Mouse (Mus musculus): ENCODE results near the gene Eif4a1. TPM values are rescaled to one million over a fixed set of nuclear protein-coding genes. Genes with fewer than 3 reads are reported as not detected.

The Eif4a1 gene
- polyA plus RNA-seq, 1 experiment from 2014 or later: 420 TPM

DNA sequence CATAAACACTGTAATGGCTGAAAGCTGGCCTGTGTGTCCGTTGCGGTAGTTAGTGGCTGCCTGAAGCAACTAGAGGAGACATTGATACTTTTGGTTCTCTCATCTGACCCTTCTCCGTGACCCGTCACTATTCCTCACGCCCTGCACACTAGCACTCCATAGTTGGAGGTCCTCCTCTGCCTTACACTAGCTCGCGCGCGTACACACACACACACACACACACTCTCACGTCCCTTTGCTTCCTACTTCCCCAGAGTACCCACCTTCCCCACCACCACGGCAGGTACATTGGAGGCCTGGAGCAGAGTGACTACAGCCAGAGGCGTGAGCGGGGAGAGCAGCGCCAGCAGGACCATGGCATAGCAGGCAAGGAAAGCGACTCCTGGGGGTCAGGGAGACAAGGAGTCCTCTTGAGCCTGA lies 14.8 kb downstream of the Eif4a1 start:
- Histone ChIP-seq H3K27ac (ENCODE audit: poor library complexity, severe bottlenecking) (no peak overlapping the region), H3K4me1 (replicated peaks) (peaks cover 39% of the 10 kb centered on the region), H3K4me3 (no peak overlapping the region), H3K9ac (no peak overlapping the region), H3K36me3 (peaks cover 48% of the 10 kb centered on the region), H3K4me2 (no peak overlapping the region), H3K9me3 (replicated peaks) (no peaks in the 10 kb centered on the region), H3K27me3 (replicated peaks) (no peaks in the 10 kb centered on the region)
- 82% methylated on average over 15 of the region's 15 CpGs for WGBS
- no peak for ATAC-seq (ENCODE audit: insufficient number of reproducible peaks, low FRiP score)

DNA sequence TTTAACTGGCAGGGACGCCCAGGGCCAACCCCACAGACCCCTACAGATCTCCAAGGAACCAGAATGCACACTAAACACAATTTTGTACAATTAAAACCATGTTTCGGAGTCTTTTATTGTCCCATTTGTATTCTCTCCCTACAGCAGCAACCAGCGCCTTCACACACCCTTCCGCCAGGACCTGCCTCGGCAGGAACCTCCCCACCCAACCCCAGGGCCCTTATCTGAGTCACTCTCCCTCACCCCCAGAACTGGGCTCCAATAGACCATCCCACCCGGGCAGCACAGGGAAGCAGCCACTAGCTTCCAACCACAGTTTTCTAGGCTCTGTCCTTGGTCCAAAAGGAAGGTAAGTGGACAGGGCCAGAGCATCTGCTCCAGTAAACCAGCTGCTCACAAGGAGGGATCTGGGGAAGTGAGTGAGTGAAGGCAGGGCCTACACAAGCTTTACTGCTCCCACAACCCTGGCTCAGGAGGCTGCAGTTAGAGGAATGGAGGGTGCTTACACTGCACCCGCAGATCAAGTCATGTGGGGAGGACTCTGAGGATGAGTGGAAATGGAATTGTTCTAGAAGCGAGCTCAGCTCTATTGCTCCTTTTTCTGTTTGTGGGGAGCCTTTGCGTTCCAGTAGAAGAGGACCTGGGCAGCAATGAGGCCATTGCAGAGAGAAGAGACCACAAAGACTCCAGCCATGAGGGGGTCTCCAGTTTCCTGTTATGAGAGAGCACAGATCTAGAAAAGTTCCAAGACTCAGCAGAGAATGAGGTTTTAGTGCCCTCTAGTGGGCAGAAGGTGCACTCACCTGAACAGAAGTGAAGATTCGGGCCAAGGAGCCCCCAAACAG lies 15.4 kb downstream of the Eif4a1 start:
- 70% methylated on average over 10 of the region's 10 CpGs for WGBS
- Histone ChIP-seq H3K4me1 (replicated peaks) (peaks cover 39% of the 10 kb centered on the region), H3K36me3 (peaks cover 54% of the 10 kb centered on the region), H3K9me3 (replicated peaks) (no peaks in the 10 kb centered on the region), H3K4me3 (no peak overlapping the region), H3K4me2 (no peak overlapping the region), H3K27me3 (replicated peaks) (no peaks in the 10 kb centered on the region), H3K9ac (no peak overlapping the region; the same call in 1 of the 2 replicates), H3K27ac (ENCODE audit: poor library complexity, severe bottlenecking) (no peak overlapping the region; the same call in 1 of the 2 replicates)
- ATAC-seq (ENCODE audit: insufficient number of reproducible peaks, low FRiP score): no peak

GRCm38 (mm10) chr11:69656065-69656455 lies 16.2 kb downstream of the Eif4a1 start:
- Histone ChIP-seq H3K9me3 (replicated peaks) (no peaks in the 10 kb centered on the region), H3K4me1 (replicated peaks) (peaks cover 32% of the 10 kb centered on the region), H3K9ac (no peak overlapping the region), H3K27me3 (replicated peaks) (no peaks in the 10 kb centered on the region), H3K4me2 (no peak overlapping the region), H3K27ac (ENCODE audit: poor library complexity, severe bottlenecking) (no peak overlapping the region), H3K4me3 (no peak overlapping the region), H3K36me3 (peaks cover 61% of the 10 kb centered on the region)
- ATAC-seq (ENCODE audit: insufficient number of reproducible peaks, low FRiP score): no peak
- 81% methylated on average over 5 of the region's 5 CpGs for WGBS

- Histone ChIP-seq H3K9ac (peak within 1 kb of the TSS; percentile 59), H3K9me3 (replicated peaks) (no peaks in the 10 kb centered on the region), H3K4me2 (peak within 1 kb of the TSS; percentile 49), H3K36me3 (peaks cover 67% of the 10 kb centered on the region), H3K27ac (ENCODE audit: poor library complexity, severe bottlenecking) (0 out of 2 replicates have a peak within 1 kb of the TSS, but pooled peaks have one; percentile 15), H3K4me1 (replicated peaks) (peaks cover 28% of the 10 kb centered on the region), H3K4me3 (peak within 1 kb of the TSS; percentile 5; the same call in 1 of the 2 replicates), H3K27me3 (replicated peaks) (no peaks in the 10 kb centered on the region)
- WGBS: 22% methylated on average over 34 of the region's 34 CpGs
- peak; percentile 51; the same call in 1 of the 2 replicates for ATAC-seq (ENCODE audit: insufficient number of reproducible peaks, low FRiP score)
Observed at GRCm38 (mm10) chr11:69655264-69656064, 16.8 kb downstream of the Eif4a1 start, which contains the start of gene Sox15. Sox15 (plus strand) TSS chr11:69655314.

GRCm38 (mm10) chr11:69654760-69655159 lies 17.5 kb downstream of the Eif4a1 start:
- Histone ChIP-seq H3K9me3 (replicated peaks) (no peaks in the 10 kb centered on the region), H3K36me3 (peaks cover 74% of the 10 kb centered on the region), H3K4me1 (replicated peaks) (peaks cover 28% of the 10 kb centered on the region), H3K27ac (ENCODE audit: poor library complexity, severe bottlenecking) (0 out of 2 replicates have a peak overlapping the region, but pooled peaks have one; percentile 15), H3K27me3 (replicated peaks) (no peaks in the 10 kb centered on the region), H3K4me3 (no peak overlapping the region), H3K9ac (no peak overlapping the region), H3K4me2 (no peak overlapping the region; the same call in 1 of the 2 replicates)
- no peak for ATAC-seq (ENCODE audit: insufficient number of reproducible peaks, low FRiP score)
- 38% methylated on average over 9 of the region's 9 CpGs for WGBS

- ATAC-seq (ENCODE audit: insufficient number of reproducible peaks, low FRiP score): no peak
- Histone ChIP-seq H3K4me1 (replicated peaks) (peaks cover 28% of the 10 kb centered on the region), H3K27me3 (replicated peaks) (no peaks in the 10 kb centered on the region), H3K36me3 (peaks cover 78% of the 10 kb centered on the region), H3K9me3 (replicated peaks) (no peaks in the 10 kb centered on the region), H3K4me3 (no peak overlapping the region), H3K4me2 (no peak overlapping the region), H3K9ac (no peak overlapping the region), H3K27ac (ENCODE audit: poor library complexity, severe bottlenecking) (no peak overlapping the region)
- 65% methylated on average over 5 of the region's 5 CpGs for WGBS
Observed at GRCm38 (mm10) chr11:69653399-69653798, 18.8 kb downstream of the Eif4a1 start.

- Histone ChIP-seq H3K27ac (ENCODE audit: poor library complexity, severe bottlenecking) (no peak overlapping the region), H3K36me3 (peaks cover 96% of the 10 kb centered on the region), H3K4me2 (no peak overlapping the region), H3K27me3 (replicated peaks) (no peaks in the 10 kb centered on the region), H3K9ac (no peak overlapping the region), H3K4me1 (replicated peaks) (no peaks in the 10 kb centered on the region), H3K9me3 (replicated peaks) (no peaks in the 10 kb centered on the region), H3K4me3 (no peak overlapping the region)
- 87% methylated on average over 5 of the region's 5 CpGs for WGBS
- ATAC-seq (ENCODE audit: insufficient number of reproducible peaks, low FRiP score): no peak
Observed at GRCm38 (mm10) chr11:69645860-69646259, 26.4 kb downstream of the Eif4a1 start.

GRCm38 (mm10) chr11:69635471-69635870 lies 36.8 kb downstream of the Eif4a1 start:
- H3K27me3 ChIP-seq (replicated peaks): no peaks in the 10 kb centered on the region
- peaks cover 23% of the 10 kb centered on the region for H3K4me1 ChIP-seq (replicated peaks)
- H3K4me3 ChIP-seq: no peak overlapping the region
- H3K27ac ChIP-seq (ENCODE audit: poor library complexity, severe bottlenecking): no peak overlapping the region
- no peak overlapping the region for H3K9ac ChIP-seq
- ATAC-seq (ENCODE audit: insufficient number of reproducible peaks, low FRiP score): no peak
- no peak overlapping the region for H3K4me2 ChIP-seq
- WGBS: 81% methylated on average over 3 of the region's 3 CpGs
- peaks cover 30% of the 10 kb centered on the region for H3K36me3 ChIP-seq
- H3K9me3 ChIP-seq (replicated peaks): no peaks in the 10 kb centered on the region

- H3K36me3 ChIP-seq: peaks cover 14% of the 10 kb centered on the region
- H3K9me3 ChIP-seq (replicated peaks): no peaks in the 10 kb centered on the region
- H3K4me1 ChIP-seq (replicated peaks): peaks cover 25% of the 10 kb centered on the region
- H3K27ac ChIP-seq (ENCODE audit: poor library complexity, severe bottlenecking): peak overlapping the region; percentile 98
- peak overlapping the region; percentile 98 for H3K9ac ChIP-seq
- under 1% methylated on average over 38 of the region's 50 CpGs for WGBS
- no peaks in the 10 kb centered on the region for H3K27me3 ChIP-seq (replicated peaks)
- peak overlapping the region; percentile 91 for H3K4me2 ChIP-seq
- peak overlapping the region; percentile 95 for H3K4me3 ChIP-seq
- peak; percentile 77 for ATAC-seq (ENCODE audit: insufficient number of reproducible peaks, low FRiP score)
Observed at GRCm38 (mm10) chr11:69633128-69633866, 38.9 kb downstream of the Eif4a1 start.

DNA sequence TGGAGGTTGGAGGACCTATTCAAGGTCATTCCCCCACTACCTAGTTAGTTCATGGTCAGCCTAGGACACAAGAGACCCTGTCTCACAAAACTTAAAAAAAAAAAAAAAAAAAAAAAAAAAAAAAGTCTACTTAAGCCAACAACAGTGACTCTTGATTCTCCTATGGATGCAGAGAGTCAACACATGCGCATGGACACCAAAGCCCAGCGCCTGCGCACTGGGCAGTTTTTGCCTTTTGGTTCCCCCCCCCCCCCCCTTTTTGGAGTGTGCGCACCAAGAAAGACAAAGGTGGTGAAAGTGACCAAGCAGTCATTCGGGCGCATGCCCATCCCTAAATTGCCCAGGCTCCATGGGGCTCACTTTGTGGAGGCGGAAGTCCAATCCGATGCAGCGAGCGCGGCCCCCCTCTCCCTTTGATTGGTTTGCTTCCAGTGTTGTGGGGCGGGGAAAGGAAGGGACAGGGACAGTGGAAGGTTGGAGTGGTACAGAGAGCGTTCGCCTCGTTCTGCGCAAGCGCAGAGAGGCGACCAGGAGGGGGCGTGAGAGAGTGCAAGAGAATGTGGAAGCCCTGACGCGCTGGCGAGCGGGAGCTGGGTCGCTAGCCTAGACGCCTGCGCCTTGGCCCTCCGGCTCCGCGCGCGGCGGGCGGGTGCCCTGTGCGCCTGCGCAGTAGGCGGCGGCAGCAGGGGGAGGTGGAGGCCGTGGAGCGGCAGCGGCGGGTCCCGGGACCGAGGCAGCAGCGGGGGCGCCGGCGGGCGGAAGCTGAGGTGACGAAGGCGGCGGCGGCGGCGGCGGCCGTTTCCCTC lies 39.7 kb downstream of the Eif4a1 start, which contains the start of gene Fxr2:
Fxr2 (plus strand) TSS at position 707 of the 806 bp plus-strand sequence.
- Histone ChIP-seq H3K27me3 (replicated peaks) (no peaks in the 10 kb centered on the region), H3K4me2 (peak within 1 kb of the TSS; percentile 91), H3K4me3 (peak within 1 kb of the TSS; percentile 95), H3K4me1 (replicated peaks) (peaks cover 25% of the 10 kb centered on the region), H3K9me3 (replicated peaks) (no peaks in the 10 kb centered on the region), H3K36me3 (peaks cover 11% of the 10 kb centered on the region), H3K27ac (ENCODE audit: poor library complexity, severe bottlenecking) (peak within 1 kb of the TSS; percentile 98), H3K9ac (peak within 1 kb of the TSS; percentile 98)
- ATAC-seq (ENCODE audit: insufficient number of reproducible peaks, low FRiP score): peak; percentile 95
- WGBS: under 1% methylated on average over 46 of the region's 56 CpGs

Data from heart, embryonic 12.5 days (tissue).